Mouse (Mus musculus) testis, adult 2 months (tissue): ENCODE data around the gene Thoc3.

Experiments
- CTCF ChIP-seq: fragments of 200-500 bp; IDR thresholded peaks from 2 replicates; pipeline ENCODE4 v1.5.1; 2012; ENCODE audit warnings: low read depth, mild to moderate bottlenecking, inconsistent platforms, low read length, moderate library complexity; ENCODE audit not compliant: control insufficient read depth, insufficient read depth, insufficient replicate concordance
- POLR2A ChIP-seq: fragments of 200-500 bp; IDR thresholded peaks from 2 replicates; pipeline ENCODE4 v1.6.1; 2012; ENCODE audit warnings: low read depth, mild to moderate bottlenecking, inconsistent platforms, low read length, moderate library complexity; ENCODE audit not compliant: control insufficient read depth

DNA sequence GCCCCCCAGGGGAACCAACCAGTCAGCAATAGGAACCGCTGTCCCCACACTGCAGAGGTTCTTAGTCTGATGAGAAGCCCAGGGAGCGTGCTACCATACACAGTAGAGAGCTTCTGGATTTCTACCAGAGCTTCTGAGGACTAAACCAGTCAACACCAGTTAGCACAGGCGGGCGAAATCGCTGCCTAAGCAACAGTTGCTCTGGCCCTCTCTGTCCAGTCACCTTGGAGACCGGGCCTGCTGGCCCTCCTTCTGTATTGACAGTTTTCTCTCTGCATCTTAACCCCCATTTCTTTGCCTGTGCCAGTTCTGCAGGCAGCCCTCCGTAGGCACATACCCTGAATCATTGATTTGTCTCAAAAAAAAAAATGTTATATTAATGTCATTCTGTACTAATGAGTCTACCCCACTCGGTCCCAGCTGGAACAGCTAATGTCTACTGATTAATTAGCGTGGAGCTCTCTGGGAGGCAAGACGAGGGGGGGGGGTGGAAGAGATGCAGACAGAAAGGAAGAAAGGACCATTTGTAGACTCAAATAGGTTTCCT lies 49.8 kb downstream of the Thoc3 start:
- TF ChIP-seq CTCF, result no peak
- TF ChIP-seq POLR2A, result no peak
